Mouse (Mus musculus): ENCODE measurements around the gene Eif4g2. TPM values are rescaled to one million over a fixed set of nuclear protein-coding genes. Genes with fewer than 3 reads are reported as not detected.

Gene Eif4g2
- total and polyA plus RNA-seq, 3 experiments = 708 to 1,690 (median 1,657) TPM

GRCm38 (mm10) chr7:111122084-111122530 is 39.3 kb upstream of the Eif4g2 start:
- Histone ChIP-seq H3K4me3 (ENCODE audit: low read depth, low read length) (peak overlapping the region; percentile 78), H3K27me3 (ENCODE audit: insufficient read depth, low read length) (no peaks in the 10 kb centered on the region), H3K9me3 (replicated peaks) (no peaks in the 10 kb centered on the region), H3K4me1 (ENCODE audit: insufficient read depth, low read depth, low read length) (peaks cover 11% of the 10 kb centered on the region), H3K36me3 (replicated peaks) (no peaks in the 10 kb centered on the region)
- peak; percentile 16 for DNase-seq (ENCODE audit: low spot score)
- ATAC-seq (ENCODE audit: extremely low read depth, insufficient number of reproducible peaks, low FRiP score, poor library complexity, severe bottlenecking) = 0 out of 2 replicates have a peak, but pooled peaks have one; percentile 19
- TF ChIP-seq GATA1 (IDR thresholded peaks at IDR 0.05; ENCODE audit: borderline replicate concordance, low read length) (no peak), CTCF (IDR thresholded peaks at IDR 0.05; ENCODE audit: low read depth, low read length) (no peak), TAL1 (conservative IDR thresholded peaks at IDR 0.05; ENCODE audit: low read depth, low read length) (no peak), POLR2AphosphoS5 (IDR thresholded peaks at IDR 0.05; ENCODE audit: insufficient replicate concordance, low read depth, low read length) (no peak), GATA2 (IDR thresholded peaks at IDR 0.05; ENCODE audit: borderline replicate concordance, low read depth, low read length) (no peak)

GRCm38 (mm10) chr7:111121522-111121921 is 38.7 kb upstream of the Eif4g2 start:
- H3K36me3 ChIP-seq (replicated peaks) = no peaks in the 10 kb centered on the region
- no peak for TF ChIP-seq GATA1 (IDR thresholded peaks at IDR 0.05; ENCODE audit: borderline replicate concordance, low read length)
- no peak for TF ChIP-seq GATA2 (IDR thresholded peaks at IDR 0.05; ENCODE audit: borderline replicate concordance, low read depth, low read length)
- TF ChIP-seq TAL1 (conservative IDR thresholded peaks at IDR 0.05; ENCODE audit: low read depth, low read length) = no peak
- no peak for TF ChIP-seq POLR2AphosphoS5 (IDR thresholded peaks at IDR 0.05; ENCODE audit: insufficient replicate concordance, low read depth, low read length)
- no peak for TF ChIP-seq CTCF (IDR thresholded peaks at IDR 0.05; ENCODE audit: low read depth, low read length)
- ATAC-seq (ENCODE audit: extremely low read depth, insufficient number of reproducible peaks, low FRiP score, poor library complexity, severe bottlenecking) (no peak), DNase-seq (ENCODE audit: low spot score) (no peak)
- peak overlapping the region; percentile 78; the same call in 1 of the 2 replicates for H3K4me3 ChIP-seq (ENCODE audit: low read depth, low read length)
- H3K9me3 ChIP-seq (replicated peaks) = no peaks in the 10 kb centered on the region
- peaks cover 11% of the 10 kb centered on the region for H3K4me1 ChIP-seq (ENCODE audit: insufficient read depth, low read depth, low read length)
- H3K27me3 ChIP-seq (ENCODE audit: insufficient read depth, low read length) = no peaks in the 10 kb centered on the region

- no peaks in the 10 kb centered on the region for H3K4me1 ChIP-seq (ENCODE audit: insufficient read depth, low read depth, low read length)
- ATAC-seq (ENCODE audit: extremely low read depth, insufficient number of reproducible peaks, low FRiP score, poor library complexity, severe bottlenecking) (no peak), DNase-seq (ENCODE audit: low spot score) (no peak)
- no peaks in the 10 kb centered on the region for H3K9me3 ChIP-seq (replicated peaks)
- no peaks in the 10 kb centered on the region for H3K27me3 ChIP-seq (ENCODE audit: insufficient read depth, low read length)
- no peak for TF ChIP-seq TAL1 (conservative IDR thresholded peaks at IDR 0.05; ENCODE audit: low read depth, low read length)
- TF ChIP-seq GATA1 (IDR thresholded peaks at IDR 0.05; ENCODE audit: borderline replicate concordance, low read length) = no peak
- no peak for TF ChIP-seq GATA2 (IDR thresholded peaks at IDR 0.05; ENCODE audit: borderline replicate concordance, low read depth, low read length)
- TF ChIP-seq POLR2AphosphoS5 (IDR thresholded peaks at IDR 0.05; ENCODE audit: insufficient replicate concordance, low read depth, low read length) = no peak
- no peak for TF ChIP-seq CTCF (IDR thresholded peaks at IDR 0.05; ENCODE audit: low read depth, low read length)
- no peak overlapping the region for H3K4me3 ChIP-seq (ENCODE audit: low read depth, low read length)
- peaks cover 5% of the 10 kb centered on the region for H3K36me3 ChIP-seq (replicated peaks)
These were observed 26.7 kb upstream of the Eif4g2 start for GRCm38 (mm10) chr7:111109561-111109960.

DNA sequence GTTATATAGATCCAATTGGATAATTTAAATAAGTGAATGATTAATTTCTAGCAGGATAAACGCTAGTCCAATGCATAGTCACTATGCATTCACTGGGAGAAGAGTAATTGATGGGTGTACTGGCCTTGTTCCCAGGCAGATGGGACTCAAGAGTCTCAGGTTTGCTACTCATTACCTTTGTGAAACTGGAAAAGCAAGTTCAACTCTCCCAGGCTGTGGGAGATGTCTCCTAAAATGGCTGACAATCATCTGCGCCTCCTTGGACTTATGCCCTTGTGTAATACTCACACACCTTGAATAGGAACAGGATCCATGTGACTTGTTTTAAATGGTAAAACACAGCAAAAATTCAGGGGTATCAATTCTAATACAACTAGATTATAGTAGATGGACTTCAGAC is 26.3 kb upstream of the Eif4g2 start:
- no peak overlapping the region for H3K4me3 ChIP-seq (ENCODE audit: low read depth, low read length)
- H3K36me3 ChIP-seq (replicated peaks) = peaks cover 2% of the 10 kb centered on the region
- no peak for ATAC-seq (ENCODE audit: extremely low read depth, insufficient number of reproducible peaks, low FRiP score, poor library complexity, severe bottlenecking)
- TF ChIP-seq GATA1 (IDR thresholded peaks at IDR 0.05; ENCODE audit: borderline replicate concordance, low read length) = no peak
- H3K9me3 ChIP-seq (replicated peaks) = no peaks in the 10 kb centered on the region
- no peaks in the 10 kb centered on the region for H3K27me3 ChIP-seq (ENCODE audit: insufficient read depth, low read length)
- no peaks in the 10 kb centered on the region for H3K4me1 ChIP-seq (ENCODE audit: insufficient read depth, low read depth, low read length)
- no peak for DNase-seq (ENCODE audit: low spot score)

- Histone ChIP-seq H3K4me3 (ENCODE audit: low read depth, low read length) (no peak overlapping the region), H3K27me3 (ENCODE audit: insufficient read depth, low read length) (no peaks in the 10 kb centered on the region), H3K36me3 (replicated peaks) (no peaks in the 10 kb centered on the region), H3K9me3 (replicated peaks) (no peaks in the 10 kb centered on the region), H3K4me1 (ENCODE audit: insufficient read depth, low read depth, low read length) (no peaks in the 10 kb centered on the region)
- ATAC-seq (ENCODE audit: extremely low read depth, insufficient number of reproducible peaks, low FRiP score, poor library complexity, severe bottlenecking) = no peak
- TF ChIP-seq CTCF (IDR thresholded peaks at IDR 0.05; ENCODE audit: low read depth, low read length) (no peak), GATA2 (IDR thresholded peaks at IDR 0.05; ENCODE audit: borderline replicate concordance, low read depth, low read length) (no peak), POLR2AphosphoS5 (IDR thresholded peaks at IDR 0.05; ENCODE audit: insufficient replicate concordance, low read depth, low read length) (no peak), GATA1 (IDR thresholded peaks at IDR 0.05; ENCODE audit: borderline replicate concordance, low read length) (no peak), TAL1 (conservative IDR thresholded peaks at IDR 0.05; ENCODE audit: low read depth, low read length) (no peak)
- DNase-seq (ENCODE audit: low spot score) = no peak
These were observed 15.4 kb upstream of the Eif4g2 start for GRCm38 (mm10) chr7:111098196-111098595.

- Histone ChIP-seq H3K36me3 (replicated peaks) (no peaks in the 10 kb centered on the region), H3K27me3 (ENCODE audit: insufficient read depth, low read length) (peaks cover 3% of the 10 kb centered on the region; the same call in 1 of the 2 replicates), H3K9me3 (replicated peaks) (no peaks in the 10 kb centered on the region), H3K4me3 (ENCODE audit: low read depth, low read length) (no peak overlapping the region), H3K4me1 (ENCODE audit: insufficient read depth, low read depth, low read length) (no peaks in the 10 kb centered on the region)
- TF ChIP-seq TAL1 (conservative IDR thresholded peaks at IDR 0.05; ENCODE audit: low read depth, low read length) (no peak), GATA1 (IDR thresholded peaks at IDR 0.05; ENCODE audit: borderline replicate concordance, low read length) (no peak), GATA2 (IDR thresholded peaks at IDR 0.05; ENCODE audit: borderline replicate concordance, low read depth, low read length) (no peak), POLR2AphosphoS5 (IDR thresholded peaks at IDR 0.05; ENCODE audit: insufficient replicate concordance, low read depth, low read length) (no peak), CTCF (IDR thresholded peaks at IDR 0.05; ENCODE audit: low read depth, low read length) (no peak)
- no peak for DNase-seq (ENCODE audit: low spot score)
- no peak for ATAC-seq (ENCODE audit: extremely low read depth, insufficient number of reproducible peaks, low FRiP score, poor library complexity, severe bottlenecking)
These were observed 12.3 kb upstream of the Eif4g2 start for GRCm38 (mm10) chr7:111095169-111095568.
